Mouse (Mus musculus) c-Kit-positive CD71-negative TER-119-negative erythroid progenitor cells, embryonic 14.5 days (primary cell): Measurements from ENCODE around the gene Tln1.
"Not testable (repeated sequence)": the region's sequence is repeated elsewhere in the genome, so short reads cannot be mapped to it uniquely, and the experiment has no call there.

Experiments
- DNase-seq: peaks from one replicate; pipeline ENCODE4 v3.0.0-alpha.2; 2013; ENCODE audit warnings: low read depth

Tln1 gene

DNA sequence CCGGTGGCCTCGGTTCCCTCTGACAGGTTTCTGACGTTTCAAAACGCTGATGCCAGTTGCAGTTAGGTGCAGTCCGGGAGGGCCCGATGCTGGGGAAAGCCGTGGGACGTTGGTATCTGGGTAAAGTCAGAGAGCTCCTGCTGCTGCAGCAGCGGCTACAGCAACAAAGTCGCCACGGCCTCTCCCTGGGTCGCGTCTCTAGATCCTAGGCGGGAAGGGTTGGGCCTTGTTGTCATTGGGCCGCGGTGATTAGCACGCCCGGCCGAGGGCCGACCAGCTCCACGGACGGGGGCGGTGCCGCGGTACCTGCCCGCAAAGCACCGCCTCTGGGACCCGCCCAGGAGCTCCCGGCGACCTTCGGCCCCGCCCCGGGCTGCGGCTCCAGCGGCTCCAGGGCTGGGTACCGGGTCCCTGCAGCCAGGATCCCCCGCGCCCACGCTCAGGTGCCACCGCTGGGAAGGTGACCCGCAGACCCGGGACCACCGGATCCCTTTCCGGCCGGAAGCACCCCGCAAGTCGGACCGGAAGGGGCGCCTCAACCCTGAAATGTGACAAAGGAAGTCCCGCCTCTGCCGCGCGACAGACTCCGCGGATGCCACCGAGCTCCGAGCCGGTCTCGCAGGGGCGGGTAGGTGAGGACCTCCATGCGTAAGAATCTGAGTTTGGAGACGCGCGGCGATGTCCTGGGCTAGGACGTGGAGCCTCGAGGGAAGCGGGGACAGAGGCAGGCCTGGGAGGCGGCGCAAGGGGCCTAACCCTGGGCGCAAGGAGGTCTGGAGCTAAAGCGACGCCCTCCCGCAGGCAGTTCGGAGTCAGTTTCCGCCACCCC lies 16.1 kb upstream of the Tln1 start, which contains the start of the genes Rgp1 and Gba2:
TSS of gene Rgp1 (plus strand) at position 340 of the 829 bp plus-strand sequence.
TSS of gene Gba2 (minus strand) at position 498 of the 829 bp plus-strand sequence.
- DNase-seq = peak; percentile 80

DNA sequence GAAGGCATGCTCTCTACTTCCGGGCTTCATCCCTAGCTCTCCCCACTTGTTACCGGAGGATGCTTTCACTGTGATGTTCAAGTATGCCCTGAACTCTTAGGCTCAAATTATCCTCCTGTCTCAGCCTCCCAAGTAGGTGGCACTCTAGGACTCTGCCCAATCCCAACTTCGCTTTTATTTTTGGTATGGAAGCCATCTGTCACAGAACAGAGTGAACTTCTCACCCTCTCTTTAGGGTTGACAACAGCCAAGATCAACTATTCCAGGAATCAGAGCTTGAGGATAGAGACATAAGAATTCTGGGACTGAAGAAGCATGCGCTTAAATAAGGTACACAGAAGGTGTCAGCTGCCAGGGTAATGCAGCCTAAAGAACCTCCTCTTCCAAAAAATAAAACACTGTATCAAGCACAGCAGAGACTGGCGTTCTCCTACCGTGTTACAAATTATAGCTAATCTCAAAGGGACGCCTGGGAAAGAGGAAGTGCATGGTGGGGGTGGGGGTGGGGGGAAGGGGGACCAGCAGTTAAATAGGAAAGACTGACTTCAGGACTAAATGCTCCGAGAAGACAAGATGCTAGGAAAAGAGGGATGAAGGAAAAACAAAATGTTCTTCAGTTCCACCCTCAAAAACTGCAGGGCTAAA lies 14.9 kb upstream of the Tln1 start:
- DNase-seq = no peak

- no peak for DNase-seq
Measured at GRCm38 (mm10) chr4:43575356-43575755, 12.9 kb upstream of the Tln1 start.

- DNase-seq = no peak
Measured at GRCm38 (mm10) chr4:43573561-43573960, 11.1 kb upstream of the Tln1 start.

DNA sequence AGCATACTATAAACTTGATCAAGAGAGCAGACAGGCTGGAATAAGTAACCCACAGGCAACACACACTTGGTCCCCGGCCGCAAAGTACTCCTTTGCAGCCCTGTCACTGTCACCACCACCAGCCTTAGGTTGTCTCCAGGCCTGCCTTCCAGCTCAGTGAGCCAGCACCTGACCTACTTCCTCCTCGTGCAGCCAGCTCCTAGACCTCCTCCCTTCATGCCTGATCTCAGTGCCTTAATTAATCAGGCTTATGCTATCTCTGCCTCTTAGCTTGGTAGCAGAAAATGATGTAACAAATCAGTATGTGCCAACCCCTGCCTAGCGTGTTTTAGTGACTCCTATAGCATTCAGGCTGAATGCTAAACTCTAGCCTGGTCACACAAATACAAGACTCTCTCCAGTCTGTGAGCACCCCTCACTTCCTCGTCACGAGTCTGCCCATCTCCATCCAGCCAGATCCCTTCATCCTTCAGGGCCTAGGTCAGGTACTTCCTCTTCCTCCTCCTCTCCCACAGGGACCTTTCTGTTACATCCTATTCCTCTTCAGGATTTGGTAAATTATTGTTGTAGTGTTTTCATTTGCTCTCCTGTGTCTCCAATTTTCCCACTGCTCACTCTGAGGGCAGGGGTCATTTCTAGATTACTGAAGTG lies 9.0 kb upstream of the Tln1 start:
- no peak for DNase-seq

DNA sequence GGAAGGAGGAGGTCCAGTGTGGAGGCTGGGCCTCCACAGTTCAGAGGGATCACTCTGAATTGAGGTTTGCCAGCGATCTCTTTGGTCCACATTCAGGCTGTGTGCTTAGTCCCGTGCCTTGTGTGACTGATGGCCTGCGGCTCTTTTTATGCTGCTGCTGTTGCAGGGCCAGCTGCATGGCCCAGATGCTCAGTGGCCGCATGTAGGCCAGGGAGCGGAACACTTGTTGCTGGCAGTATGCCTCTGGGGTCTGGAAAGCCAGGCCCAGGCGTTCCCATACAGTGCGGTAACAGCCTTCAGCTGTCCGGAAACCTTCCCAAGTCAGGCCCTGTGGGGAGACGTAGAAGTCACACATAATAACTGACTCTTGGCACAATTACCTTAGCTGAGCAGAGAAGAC lies 4.6 kb upstream of the Tln1 start:
- DNase-seq = no peak

DNA sequence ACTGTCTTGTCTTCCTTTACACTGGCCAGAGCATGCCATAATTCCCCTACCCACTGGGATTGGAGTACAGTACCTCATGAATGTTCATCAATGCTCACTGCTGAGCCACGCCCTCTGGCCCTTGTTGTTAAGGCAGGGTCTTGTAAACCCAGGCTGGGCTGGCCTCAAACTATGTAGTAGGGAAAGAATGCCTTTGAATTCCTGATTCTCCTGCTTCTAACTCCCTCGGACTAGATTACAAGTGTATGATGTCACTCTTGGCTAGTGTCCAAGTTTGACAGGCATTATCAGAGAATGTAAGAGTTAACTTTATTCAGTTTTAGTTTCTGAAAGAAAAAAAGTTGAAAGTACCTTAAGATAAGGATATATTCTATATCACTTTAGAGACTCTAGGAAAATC lies 1.7 kb upstream of the Tln1 start:
- DNase-seq = no peak

- DNase-seq = no peak
Measured at GRCm38 (mm10) chr4:43563601-43563875, 1.0 kb upstream of the Tln1 start.

GRCm38 (mm10) chr4:43562769-43563600 lies 494 bp upstream of the Tln1 start:
- DNase-seq = no peak

DNA sequence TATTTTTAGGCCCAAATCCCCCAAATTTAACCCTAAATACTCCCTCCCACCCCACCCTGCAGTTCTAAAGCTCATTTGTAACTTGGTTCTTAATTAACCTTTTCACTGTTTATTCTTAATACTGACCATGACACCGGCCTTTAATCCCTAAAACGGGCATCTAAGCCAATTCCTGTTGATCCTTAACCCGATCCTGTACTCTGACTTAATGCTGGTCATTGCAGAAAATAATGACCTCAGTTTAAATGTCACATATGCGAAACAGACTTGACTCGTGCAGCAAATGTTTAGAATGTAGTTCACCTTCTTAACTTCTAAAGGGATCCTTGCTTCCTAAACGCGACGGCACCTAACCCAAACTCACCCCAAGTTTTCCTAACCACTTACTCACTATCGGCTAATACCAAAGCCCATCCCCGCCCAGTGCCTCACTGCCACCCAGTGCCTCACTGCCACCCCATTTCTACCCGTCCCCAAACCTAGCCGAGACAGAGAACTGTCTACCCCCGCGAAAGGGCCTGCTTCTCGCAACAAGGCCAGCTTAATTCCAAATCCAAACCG lies 975 bp downstream of the Tln1 start:
- DNase-seq = no peak

- no peak for DNase-seq
Measured at GRCm38 (mm10) chr4:43560976-43561375, 1.5 kb downstream of the Tln1 start.

GRCm38 (mm10) chr4:43560243-43560611 lies 2.3 kb downstream of the Tln1 start:
- no peak for DNase-seq

DNA sequence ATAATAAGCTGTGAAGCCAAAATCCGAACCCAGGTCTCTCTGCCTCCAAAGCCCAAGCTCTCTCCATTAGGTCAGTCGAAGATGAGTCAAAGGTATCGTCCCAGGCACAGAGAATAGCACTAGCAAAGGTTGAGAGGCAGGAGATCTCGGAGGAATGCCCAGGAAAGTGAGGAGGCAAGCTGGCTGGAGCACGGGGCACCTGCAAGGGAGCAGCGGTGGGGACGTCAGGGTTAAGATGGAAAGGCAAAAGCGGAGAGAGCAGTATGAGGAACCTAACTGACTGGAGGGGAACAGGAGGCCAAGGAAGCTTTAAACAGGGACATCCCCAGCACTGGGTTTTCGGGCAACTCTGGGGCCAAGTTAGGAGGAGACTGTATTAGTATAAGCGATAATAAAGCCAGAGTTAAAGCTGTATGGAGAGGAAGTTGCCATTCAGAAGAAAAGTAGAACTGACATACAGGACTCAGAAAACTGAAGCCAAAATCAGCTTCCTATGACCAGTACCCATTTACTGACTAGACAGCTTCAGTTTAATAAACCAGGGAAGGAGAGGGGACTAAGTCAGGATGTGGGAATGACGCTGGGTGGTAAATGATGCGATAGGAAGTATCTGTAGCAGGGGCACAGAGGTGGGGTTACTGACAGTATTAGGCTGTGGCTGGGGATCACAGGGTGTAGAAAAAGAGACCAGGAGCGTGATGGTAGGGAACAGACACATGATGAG lies 2.8 kb downstream of the Tln1 start:
- DNase-seq = no peak

GRCm38 (mm10) chr4:43558631-43559356 lies 3.7 kb downstream of the Tln1 start:
- DNase-seq = peak; percentile 70

DNA sequence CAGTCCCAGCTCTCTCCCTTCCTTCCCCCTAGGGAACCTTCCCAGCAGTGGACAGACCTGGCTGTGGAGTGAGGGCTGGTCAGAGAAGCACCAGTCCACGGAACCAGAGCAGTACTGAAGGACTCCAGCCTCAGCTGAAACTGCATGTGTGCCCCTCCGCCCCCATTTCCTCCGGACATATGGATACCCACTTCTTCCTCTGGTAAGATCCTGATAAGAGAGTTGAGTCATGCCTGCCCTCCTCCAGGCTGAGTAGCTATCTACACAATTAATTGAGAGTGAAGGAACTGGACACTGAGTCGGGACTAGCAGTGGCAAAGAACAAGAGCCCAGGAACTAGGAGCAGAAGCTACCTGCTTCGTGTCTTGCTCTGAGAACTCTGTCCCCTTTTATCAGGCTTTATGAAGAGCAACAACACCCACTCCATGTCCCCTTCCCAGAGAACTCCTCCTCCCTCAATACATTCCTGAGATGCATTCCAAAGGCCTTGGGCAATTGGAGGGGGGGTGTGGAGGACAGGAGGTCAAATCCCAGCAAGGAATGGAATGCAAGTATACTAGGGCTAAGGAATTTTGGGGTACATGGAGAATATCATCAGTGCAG lies 4.4 kb downstream of the Tln1 start:
- DNase-seq = no peak

DNA sequence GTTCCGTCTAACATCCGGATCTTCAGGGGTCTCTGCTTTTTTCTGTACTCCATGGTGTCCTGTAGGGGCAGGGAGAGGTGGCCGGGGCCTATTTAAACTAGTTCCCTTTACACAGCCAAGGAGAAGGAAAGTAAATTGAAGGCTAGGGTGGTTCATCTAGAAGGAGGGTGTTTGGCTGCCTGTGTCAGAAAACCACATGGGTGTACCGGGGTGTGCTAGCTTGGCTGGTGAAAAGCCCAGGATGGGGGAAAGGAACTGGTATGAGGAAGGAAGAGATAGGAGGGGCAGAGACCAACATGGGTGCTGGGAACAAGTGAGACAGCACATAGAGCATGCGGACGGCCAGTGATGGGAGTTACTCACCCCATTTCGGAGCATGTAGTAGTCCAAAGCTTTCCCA lies 6.6 kb downstream of the Tln1 start:
- DNase-seq = no peak

DNA sequence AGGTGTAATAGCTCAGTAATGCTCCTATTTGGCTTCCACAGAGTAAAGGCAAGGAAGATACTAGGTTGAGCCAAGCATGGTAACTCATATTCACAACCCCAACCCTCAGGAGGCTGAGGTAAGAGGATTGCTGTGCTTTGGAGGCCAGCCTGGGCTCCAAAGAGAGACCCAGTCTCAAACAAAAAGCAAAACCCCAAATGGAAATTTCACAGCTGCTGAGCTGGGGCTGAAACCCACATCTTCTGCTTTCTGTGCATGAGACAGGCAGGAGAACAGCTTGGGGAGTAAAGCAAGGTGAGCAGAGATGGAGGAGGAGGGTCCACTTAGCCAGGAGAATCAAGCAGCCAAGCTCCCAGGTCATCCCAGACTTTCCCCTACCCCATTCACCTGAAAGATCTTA lies 8.6 kb downstream of the Tln1 start:
- DNase-seq = no peak

- no peak for DNase-seq
Measured at GRCm38 (mm10) chr4:43552437-43552836, 10.1 kb downstream of the Tln1 start.

DNA sequence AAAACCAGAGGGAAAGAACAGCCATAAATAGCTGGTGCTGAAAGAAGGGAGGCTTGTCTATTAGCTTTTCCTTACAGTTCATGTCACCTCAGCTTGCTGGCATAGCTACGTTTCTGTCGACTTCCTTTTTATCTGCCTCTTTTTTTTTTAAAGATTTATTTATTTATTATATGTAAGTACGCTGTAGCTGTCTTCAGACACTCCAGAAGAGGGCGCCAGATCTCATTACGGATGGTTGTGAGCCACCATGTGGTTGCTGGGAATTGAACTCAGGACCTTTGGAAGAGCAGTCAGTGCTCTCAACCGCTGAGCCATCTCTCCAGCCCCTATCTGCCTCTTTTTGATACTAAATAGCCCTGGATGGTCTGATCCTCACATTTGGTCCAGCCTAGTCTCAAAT lies 10.6 kb downstream of the Tln1 start:
- DNase-seq = not testable (repeated sequence)

- DNase-seq = no peak
Measured at GRCm38 (mm10) chr4:43549055-43549454, 13.4 kb downstream of the Tln1 start.
